33 mouse cellular contexts compared by ENCODE assay signal in the genomic region with DNA sequence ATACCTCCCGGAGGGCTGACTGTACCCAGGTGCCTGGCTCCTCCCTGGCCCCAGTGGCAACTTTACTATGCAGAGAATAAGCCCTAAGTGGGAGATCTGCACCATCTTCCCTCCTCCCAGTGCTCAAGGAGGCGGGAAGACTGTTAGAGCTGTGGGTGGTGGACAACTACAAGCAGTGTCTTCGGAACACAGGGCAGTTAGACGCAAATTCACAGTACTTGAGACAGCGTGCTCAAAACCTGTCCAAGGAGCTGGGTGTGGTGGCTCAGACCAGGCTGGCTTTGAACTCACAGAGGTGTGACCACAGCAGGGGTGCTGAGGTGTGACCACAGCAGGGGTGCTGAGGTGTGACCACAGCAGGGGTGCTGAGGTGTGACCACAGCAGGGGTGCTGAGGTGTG. TPM values are rescaled to one million over a fixed set of nuclear protein-coding genes. Genes with fewer than 3 reads are reported as not detected.
DNase-seq lines count a peak whose midpoint lies in the region; ATAC-seq and TF ChIP-seq lines count a peak whose summit lies in the region.
"Had no signal": no experiment of that assay in that cellular context is flagged by ENCODE, and none has a peak within 500 bp of the region (broad histone marks: within the 10 kb centered on the region; RNA-seq: fewer than 3 reads in every experiment).

No protein-coding gene starts in this region.

- no peak for DNase-seq in frontal cortex, postnatal 10 days (ENCODE audit: low spot score in 2 of 2)
- peak; percentile 66 for DNase-seq in A20 (ENCODE audit: low read depth, low spot score)
- DNase-seq in ES-CJ7 (ENCODE audit: low read depth, low spot score): peak; percentile 63
- peak; percentile 52 for DNase-seq in splenic B cell, adult 2 months (ENCODE audit: low read depth, low spot score)
- no peak for DNase-seq in stomach, postnatal 0 days (ENCODE audit: low spot score)
- no peak for DNase-seq in layer of hippocampus, postnatal 10 days (ENCODE audit: low spot score in 2 of 2)
- DNase-seq: adrenal gland, adult 2 months; adrenal gland, postnatal 14 days; cerebellum, adult 11-12 months; cerebellum, adult 8-10 months; cerebellum, postnatal 10 days; cerebellum, postnatal 36 days; embryo, embryonic 11 days; forebrain, postnatal 0 days; gastrocnemius, postnatal 10 days; gastrocnemius, postnatal 36 days; heart, postnatal 10 days; heart, postnatal 36 days had no signal

- H3K27ac ChIP-seq in stomach, postnatal 0 days (replicated peaks): no peak overlapping the region
- H3K27ac ChIP-seq: embryonic facial prominence, embryonic 10.5 days; embryonic facial prominence, embryonic 13.5 days; forebrain, embryonic 13.5 days; heart, embryonic 15.5 days; hindbrain, embryonic 10.5 days; hindbrain, embryonic 13.5 days; intestine, embryonic 15.5 days had no signal

- WGBS in stomach, postnatal 0 days: 84% methylated on average over 5 of the region's 5 CpGs

- TF ChIP-seq EP300 in stomach, postnatal 0 days (optimal IDR thresholded peaks at IDR 0.05): no peak

- no peak overlapping the region for H3K9ac ChIP-seq in stomach, postnatal 0 days (ENCODE audit: low read length)
- H3K9ac ChIP-seq: embryonic facial prominence, embryonic 13.5 days; forebrain, embryonic 13.5 days; forebrain, postnatal 0 days; heart, embryonic 12.5 days; heart, embryonic 15.5 days; hindbrain, embryonic 13.5 days; intestine, embryonic 15.5 days had no signal

- no peaks in the 10 kb centered on the region for H3K27me3 ChIP-seq in splenic B cell, adult 2 months (ENCODE audit: control insufficient read depth, insufficient read depth, low read length, poor library complexity, severe bottlenecking)
- H3K27me3 ChIP-seq in stomach, postnatal 0 days (ENCODE audit: control insufficient read depth, insufficient read depth, low read length): no peaks in the 10 kb centered on the region
- H3K27me3 ChIP-seq: embryonic facial prominence, embryonic 13.5 days; forebrain, embryonic 13.5 days; heart, embryonic 12.5 days; heart, embryonic 15.5 days; hindbrain, embryonic 13.5 days; intestine, embryonic 15.5 days; Patski had no signal

- no peak overlapping the region for H3K4me2 ChIP-seq in stomach, postnatal 0 days (replicated peaks; ENCODE audit: low read depth)
- H3K4me2 ChIP-seq: embryonic facial prominence, embryonic 13.5 days; forebrain, embryonic 13.5 days; heart, embryonic 12.5 days; heart, embryonic 15.5 days; hindbrain, embryonic 13.5 days; intestine, embryonic 15.5 days had no signal

- H3K36me3 ChIP-seq in splenic B cell, adult 2 months (ENCODE audit: control insufficient read depth, insufficient read depth, low read length, poor library complexity, severe bottlenecking): 0 out of 2 replicates have a peak, but pooled peaks cover 4% of the 10 kb centered on the region
- H3K36me3 ChIP-seq in stomach, postnatal 0 days (ENCODE audit: control insufficient read depth, insufficient read depth, low read length): no peaks in the 10 kb centered on the region
- H3K36me3 ChIP-seq: heart, embryonic 15.5 days; intestine, embryonic 15.5 days had no signal

- ATAC-seq in frontal cortex, adult (ENCODE audit: low TSS enrichment): peak; percentile 73
- no peak for ATAC-seq in stomach, postnatal 0 days (ENCODE audit: low FRiP score, low TSS enrichment)
- ATAC-seq: CD4-positive, CD25-positive, alpha-beta regulatory T cell, adult 4 months; forebrain, embryonic 13.5 days; forebrain, postnatal 0 days; hindbrain, embryonic 16.5 days; intestine, embryonic 15.5 days; Patski had no signal

- H3K4me1 ChIP-seq in stomach, postnatal 0 days (replicated peaks; ENCODE audit: control insufficient read depth, insufficient read depth): no peaks in the 10 kb centered on the region
- H3K4me1 ChIP-seq: embryonic facial prominence, embryonic 10.5 days; embryonic facial prominence, embryonic 13.5 days; forebrain, embryonic 13.5 days; heart, embryonic 12.5 days; heart, embryonic 15.5 days; hindbrain, embryonic 10.5 days; hindbrain, embryonic 13.5 days; intestine, embryonic 15.5 days had no signal

- no peak for TF ChIP-seq CTCF in stomach, postnatal 0 days (IDR thresholded peaks at IDR 0.05; ENCODE audit: low read depth)

- H3K4me3 ChIP-seq in stomach, postnatal 0 days (ENCODE audit: low read depth, low read length): no peak overlapping the region
- H3K4me3 ChIP-seq: embryonic facial prominence, embryonic 10.5 days; embryonic facial prominence, embryonic 13.5 days; erythroblast, embryonic 14.5 days; forebrain, embryonic 13.5 days; heart, embryonic 12.5 days; heart, embryonic 15.5 days; hindbrain, embryonic 10.5 days; hindbrain, embryonic 13.5 days; intestine, embryonic 15.5 days had no signal

- no peaks in the 10 kb centered on the region for H3K9me3 ChIP-seq in stomach, postnatal 0 days (ENCODE audit: control insufficient read depth, low read length)
- H3K9me3 ChIP-seq: embryonic facial prominence, embryonic 10.5 days; embryonic facial prominence, embryonic 13.5 days; forebrain, embryonic 13.5 days; G1E; heart, embryonic 12.5 days; heart, embryonic 15.5 days; hindbrain, embryonic 10.5 days; hindbrain, embryonic 13.5 days; intestine, embryonic 15.5 days had no signal

RNA-seq across cellular contexts. Expression of a gene that starts 17.0 kb away (rescaled TPM):
- 59.5 and 60.9 TPM in 2 replicates for polyA plus RNA-seq in stomach, postnatal 0 days (2015; fragmentation: Nextera tagmentation; extraction: Ambion mirVana)
- 10 to 100 TPM; 27.7 to 35.0 TPM for total RNA-seq in layer of hippocampus, postnatal 10 days (2021)

RNA-seq across cellular contexts. Expression of a gene that starts 29.9 kb away (rescaled TPM):
- 8.5 and 10.6 TPM in 2 replicates for polyA plus RNA-seq in stomach, postnatal 0 days (2015; fragmentation: Nextera tagmentation; extraction: Ambion mirVana)
- 10 to 100 TPM; 12.6 to 13.0 TPM for total RNA-seq in layer of hippocampus, postnatal 10 days (2021)
- total RNA-seq: G1E; granulocyte monocyte progenitor cell, adult 5-6 weeks had no signal
- polyA plus RNA-seq: CD4-positive, CD25-positive, alpha-beta regulatory T cell, adult 4 months; erythroblast, embryonic 14.5 days had no signal

Comparison
In these comparisons a context has a peak if more than half of its experiments do, and no peak if none do; other contexts are left out.
1. DNase-seq: peak in A20 (single experiment), ES-CJ7 (single experiment) and splenic B cell, adult 2 months (single experiment); none in frontal cortex, postnatal 10 days (0 of 2), stomach, postnatal 0 days (single experiment) and layer of hippocampus, postnatal 10 days (0 of 2).